Mouse (Mus musculus) lung, adult 18-20 months (tissue): ENCODE results near the gene Il15.

Source experiments
- DNase-seq, 2 experiments: peaks; one replicate each; pipeline ENCODE4 v3.0.0; 2022; ENCODE audit warnings: mixed read lengths in 2 of 2

Il15 gene

GRCm38 (mm10) chr8:82356091-82356490 lies 46.9 kb downstream of the Il15 start:
- DNase-seq, result no peak

GRCm38 (mm10) chr8:82351268-82351943 lies 51.6 kb downstream of the Il15 start:
- DNase-seq, result peak; percentile 7 to 25

- DNase-seq, result no peak
Observed at GRCm38 (mm10) chr8:82349299-82349698, 53.7 kb downstream of the Il15 start.

- no peak for DNase-seq
Observed at GRCm38 (mm10) chr8:82346485-82346884, 56.5 kb downstream of the Il15 start.

GRCm38 (mm10) chr8:82331675-82332234 lies 71.3 kb downstream of the Il15 start:
- DNase-seq, result no peak

GRCm38 (mm10) chr8:82327986-82328652 lies 74.9 kb downstream of the Il15 start:
- DNase-seq, result no peak

- no peak for DNase-seq
Observed at GRCm38 (mm10) chr8:82326061-82326460, 77.0 kb downstream of the Il15 start.

DNA sequence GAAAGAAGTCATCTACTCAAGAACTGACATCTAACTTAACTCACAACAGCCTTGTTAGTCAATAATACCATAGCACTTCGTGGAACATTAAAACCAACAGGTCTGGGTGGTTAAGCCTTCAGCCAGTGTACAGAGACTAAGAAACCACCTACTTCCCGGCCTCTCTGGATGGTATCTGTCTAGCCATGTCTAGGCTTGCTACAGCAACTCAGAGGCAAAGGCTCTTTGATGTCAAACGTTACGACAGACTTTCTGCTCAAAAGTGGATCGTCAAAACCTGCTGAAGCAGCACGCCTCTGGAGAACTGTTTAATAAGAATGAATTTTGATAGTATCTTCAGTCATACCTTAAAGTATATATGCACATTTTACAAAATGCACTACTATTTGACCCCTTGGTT lies 77.4 kb downstream of the Il15 start:
- DNase-seq, result no peak

GRCm38 (mm10) chr8:82317446-82317845 lies 85.6 kb downstream of the Il15 start:
- DNase-seq, result no peak

GRCm38 (mm10) chr8:82306424-82306823 lies 96.6 kb downstream of the Il15 start:
- DNase-seq, result no peak

DNA sequence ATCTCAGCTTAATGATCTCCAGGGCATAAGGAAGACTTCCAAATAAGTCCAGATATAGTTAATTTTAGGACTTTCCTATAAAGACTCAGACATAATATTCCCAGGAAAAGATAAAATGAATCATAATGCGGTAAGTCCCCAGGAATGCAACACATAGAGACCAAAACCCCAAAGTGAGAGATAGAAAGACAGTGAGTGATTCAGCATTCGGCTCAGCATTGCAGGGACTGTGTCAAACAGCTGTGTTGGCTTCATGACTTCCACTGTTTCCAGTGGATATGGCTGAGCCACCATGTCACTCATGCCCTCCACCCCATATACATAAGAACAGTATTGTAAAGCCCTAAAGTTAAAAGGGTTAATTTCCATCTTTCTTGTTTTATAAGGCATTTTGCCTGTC lies 106.8 kb downstream of the Il15 start:
- no peak for DNase-seq

DNA sequence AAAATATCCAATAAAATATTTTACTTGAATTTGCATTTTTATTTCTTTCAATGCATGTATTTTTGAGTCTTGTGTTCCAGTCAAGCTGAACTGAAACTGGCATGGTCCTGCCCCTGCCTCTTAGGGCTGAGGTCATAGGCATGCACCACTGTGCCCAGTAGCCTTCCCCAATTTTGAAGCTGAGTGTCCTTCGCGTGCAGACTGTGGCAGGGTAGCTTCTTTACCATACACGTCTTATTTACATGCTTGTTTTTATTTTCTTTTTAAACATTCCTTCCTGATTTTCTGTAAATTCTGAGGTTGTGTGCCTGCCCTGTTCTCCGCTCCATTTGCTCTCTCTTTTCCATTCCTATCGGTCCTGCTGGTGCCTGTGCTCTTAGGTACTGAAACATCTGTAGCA lies 111.4 kb downstream of the Il15 start:
- no peak for DNase-seq

GRCm38 (mm10) chr8:82285866-82286265 lies 117.2 kb downstream of the Il15 start:
- no peak for DNase-seq

DNA sequence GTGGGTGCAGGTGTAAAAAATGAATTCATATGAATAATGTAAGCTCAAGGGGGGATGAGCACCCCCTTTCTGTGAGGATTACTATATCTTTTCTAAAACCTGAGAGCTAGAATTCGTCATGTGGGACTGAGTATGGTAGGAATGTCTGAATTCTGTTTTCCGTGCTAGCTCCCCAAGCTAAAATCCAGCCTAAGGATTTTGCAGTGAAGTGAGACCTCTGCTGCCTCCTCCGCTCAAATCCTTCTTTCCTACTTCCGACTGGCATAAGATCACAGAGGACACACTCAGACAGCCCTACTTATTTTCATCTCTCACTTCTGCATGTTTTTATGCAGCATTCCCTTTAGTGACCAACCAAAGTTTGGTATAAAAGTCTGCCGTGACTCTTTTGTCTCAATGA lies 121.0 kb downstream of the Il15 start:
- DNase-seq, result no peak
